Mouse (Mus musculus): ENCODE data around the gene Agtr2. TPM values are rescaled to one million over a fixed set of nuclear protein-coding genes. Genes with fewer than 3 reads are reported as not detected.
"Not testable (repeated sequence)": the region's sequence is repeated elsewhere in the genome, so short reads cannot be mapped to it uniquely, and the experiment has no call there.

Gene Agtr2
- polyA plus RNA-seq (2015; fragmentation: Nextera tagmentation; extraction: Ambion mirVana): 53.6 and 58.6 TPM in 2 replicates

GRCm38 (mm10) chrX:21484414-21484813, at the start of gene Agtr2:
Gene Agtr2 (plus strand): TSS chrX:21484544.
- ATAC-seq (ENCODE audit: low FRiP score, low TSS enrichment): no peak
- no peaks in the 10 kb centered on the region for H3K4me1 ChIP-seq (ENCODE audit: insufficient read depth, low read length)
- H3K36me3 ChIP-seq (ENCODE audit: insufficient read depth, low read length): no peaks in the 10 kb centered on the region
- H3K27ac ChIP-seq (ENCODE audit: low read length): no peak within 1 kb of the TSS
- WGBS: 50% methylated on average over 5 of the region's 5 CpGs
- H3K9ac ChIP-seq (replicated peaks; ENCODE audit: low read length): no peak within 1 kb of the TSS
- H3K4me2 ChIP-seq (replicated peaks; ENCODE audit: low read depth, low read length): 0 out of 2 replicates have a peak within 1 kb of the TSS, but pooled peaks have one; percentile 10
- H3K27me3 ChIP-seq (ENCODE audit: insufficient read depth, low read length): no peaks in the 10 kb centered on the region
- H3K9me3 ChIP-seq (ENCODE audit: low read length): no peaks in the 10 kb centered on the region
- H3K4me3 ChIP-seq (ENCODE audit: low read length): peak within 1 kb of the TSS; percentile 27; the same call in 1 of the 2 replicates

DNA sequence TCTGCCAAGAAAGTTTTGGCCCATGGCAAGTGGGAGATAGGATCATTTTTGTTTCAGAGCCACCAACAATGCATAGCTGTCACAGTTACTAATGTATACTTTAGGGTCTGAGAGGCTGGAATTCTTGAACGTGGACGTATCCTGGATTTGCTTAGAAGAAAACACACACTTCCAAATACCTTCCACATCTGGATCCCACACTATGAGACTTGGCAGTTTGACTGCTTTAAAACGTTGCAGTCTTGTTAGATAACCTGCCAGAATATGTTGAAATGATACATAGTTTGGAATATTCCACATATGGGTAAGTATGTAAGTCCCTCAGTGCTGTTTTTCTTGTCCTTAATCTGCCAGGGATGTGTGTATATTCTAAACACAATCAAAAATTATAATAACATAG, 31.8 kb upstream of the Agtr2 start:
- WGBS: 53% methylated on average over 3 of the region's 3 CpGs
- Histone ChIP-seq H3K4me3 (ENCODE audit: low read length) (no peak overlapping the region), H3K27me3 (ENCODE audit: insufficient read depth, low read length) (no peaks in the 10 kb centered on the region), H3K36me3 (ENCODE audit: insufficient read depth, low read length) (no peaks in the 10 kb centered on the region), H3K27ac (ENCODE audit: low read length) (no peak overlapping the region), H3K4me2 (replicated peaks; ENCODE audit: low read depth, low read length) (no peak overlapping the region), H3K9ac (replicated peaks; ENCODE audit: low read length) (no peak overlapping the region), H3K4me1 (ENCODE audit: insufficient read depth, low read length) (no peaks in the 10 kb centered on the region), H3K9me3 (ENCODE audit: low read length) (no peaks in the 10 kb centered on the region)
- no peak for ATAC-seq (ENCODE audit: low FRiP score, low TSS enrichment)

- Histone ChIP-seq H3K27me3 (ENCODE audit: insufficient read depth, low read length) (no peaks in the 10 kb centered on the region), H3K4me3 (ENCODE audit: low read length) (no peak overlapping the region), H3K27ac (ENCODE audit: low read length) (no peak overlapping the region), H3K36me3 (ENCODE audit: insufficient read depth, low read length) (no peaks in the 10 kb centered on the region), H3K9ac (replicated peaks; ENCODE audit: low read length) (no peak overlapping the region), H3K4me2 (replicated peaks; ENCODE audit: low read depth, low read length) (no peak overlapping the region), H3K9me3 (ENCODE audit: low read length) (no peaks in the 10 kb centered on the region), H3K4me1 (ENCODE audit: insufficient read depth, low read length) (no peaks in the 10 kb centered on the region)
- no peak for ATAC-seq (ENCODE audit: low FRiP score, low TSS enrichment)
- 37% methylated on average over 2 of the region's 2 CpGs for WGBS
Observed at GRCm38 (mm10) chrX:21488111-21488510, 3.8 kb downstream of the Agtr2 start.

DNA sequence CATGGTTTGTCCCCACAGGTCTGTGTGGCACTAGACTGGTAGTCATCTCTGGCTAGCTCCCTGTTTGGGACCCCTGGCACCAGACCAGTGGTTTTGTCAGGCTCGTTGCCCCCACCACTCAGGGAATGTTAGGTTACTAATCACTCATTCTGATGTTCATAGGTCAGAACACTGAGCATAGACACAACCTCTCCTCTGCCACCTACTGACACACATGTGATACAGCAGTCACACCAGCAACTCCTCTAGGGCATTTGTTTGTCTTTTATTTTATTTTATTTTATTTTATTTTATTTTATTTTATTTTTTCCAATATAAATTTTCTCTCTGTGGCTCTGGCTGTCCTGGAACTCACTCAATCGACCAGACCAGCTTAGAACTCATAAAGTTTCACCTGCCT, 15.9 kb downstream of the Agtr2 start:
- H3K27ac ChIP-seq (ENCODE audit: low read length): no peak overlapping the region
- H3K9ac ChIP-seq (replicated peaks; ENCODE audit: low read length): no peak overlapping the region
- no peak overlapping the region for H3K4me2 ChIP-seq (replicated peaks; ENCODE audit: low read depth, low read length)
- H3K4me1 ChIP-seq (ENCODE audit: insufficient read depth, low read length): no peaks in the 10 kb centered on the region
- WGBS: 44% methylated on average over 2 of the region's 2 CpGs
- H3K9me3 ChIP-seq (ENCODE audit: low read length): no peaks in the 10 kb centered on the region
- H3K36me3 ChIP-seq (ENCODE audit: insufficient read depth, low read length): no peaks in the 10 kb centered on the region
- H3K4me3 ChIP-seq (ENCODE audit: low read length): no peak overlapping the region
- ATAC-seq (ENCODE audit: low FRiP score, low TSS enrichment): no peak
- H3K27me3 ChIP-seq (ENCODE audit: insufficient read depth, low read length): no peaks in the 10 kb centered on the region

DNA sequence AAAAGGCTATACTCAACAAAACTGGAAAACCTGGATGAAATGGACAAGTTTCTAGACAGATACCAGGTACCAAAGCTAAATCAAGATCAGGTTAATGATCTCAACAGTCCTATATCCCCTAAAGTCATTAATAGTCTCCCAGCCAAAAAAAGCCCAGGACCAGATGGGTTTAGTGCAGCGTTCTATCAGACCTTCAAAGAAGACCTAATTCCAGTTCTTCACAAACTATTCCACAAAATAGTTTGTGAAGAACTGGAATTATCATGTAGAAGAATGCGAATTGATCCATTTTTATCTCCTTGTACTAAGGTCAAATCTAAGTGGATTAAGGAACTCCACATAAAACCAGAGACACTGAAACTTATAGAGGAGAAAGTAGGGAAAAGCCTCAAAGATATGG, 23.0 kb downstream of the Agtr2 start:
- not testable (repeated sequence) for H3K36me3 ChIP-seq (ENCODE audit: insufficient read depth, low read length); H3K9ac ChIP-seq (replicated peaks; ENCODE audit: low read length); H3K4me2 ChIP-seq (replicated peaks; ENCODE audit: low read depth, low read length); H3K27me3 ChIP-seq (ENCODE audit: insufficient read depth, low read length); H3K4me3 ChIP-seq (ENCODE audit: low read length); H3K9me3 ChIP-seq (ENCODE audit: low read length); ATAC-seq (ENCODE audit: low FRiP score, low TSS enrichment); H3K27ac ChIP-seq (ENCODE audit: low read length); H3K4me1 ChIP-seq (ENCODE audit: insufficient read depth, low read length)
- WGBS: 79% methylated on average over 2 of the region's 2 CpGs

DNA sequence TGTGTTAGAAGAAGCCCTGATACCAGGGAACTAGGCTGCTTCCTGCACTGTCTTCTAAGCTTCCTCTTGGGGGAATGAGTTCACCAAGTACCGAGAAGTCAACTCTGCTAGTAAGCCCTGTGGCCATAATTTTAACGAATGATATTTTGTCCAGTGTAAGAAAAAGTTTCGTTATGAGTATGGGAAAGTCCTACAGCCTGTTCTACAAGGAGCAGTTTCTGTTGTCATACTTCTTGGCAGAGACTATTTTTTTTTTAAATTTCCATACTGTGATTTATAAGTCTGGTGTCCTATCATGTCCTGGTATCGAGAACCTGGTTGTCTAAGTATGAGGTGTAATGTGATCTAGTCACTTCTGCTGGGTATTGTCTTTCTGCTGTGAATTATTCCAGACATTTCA, 38.2 kb downstream of the Agtr2 start:
- no peaks in the 10 kb centered on the region for H3K36me3 ChIP-seq (ENCODE audit: insufficient read depth, low read length)
- H3K4me2 ChIP-seq (replicated peaks; ENCODE audit: low read depth, low read length): no peak overlapping the region
- H3K4me1 ChIP-seq (ENCODE audit: insufficient read depth, low read length): no peaks in the 10 kb centered on the region
- H3K27ac ChIP-seq (ENCODE audit: low read length): no peak overlapping the region
- no peak overlapping the region for H3K4me3 ChIP-seq (ENCODE audit: low read length)
- H3K9ac ChIP-seq (replicated peaks; ENCODE audit: low read length): no peak overlapping the region
- WGBS: 63% methylated on average over 4 of the region's 4 CpGs
- ATAC-seq (ENCODE audit: low FRiP score, low TSS enrichment): no peak
- H3K27me3 ChIP-seq (ENCODE audit: insufficient read depth, low read length): no peaks in the 10 kb centered on the region
- no peaks in the 10 kb centered on the region for H3K9me3 ChIP-seq (ENCODE audit: low read length)

Other genes starting within 250 kb of the Agtr2 start
- gene Slc6a14, start 230.4 kb downstream of the Agtr2 start, polyA plus RNA-seq (2015; fragmentation: Nextera tagmentation; extraction: Ambion mirVana): 0.05 and 0.32 TPM in 2 replicates